Mouse (Mus musculus) midbrain, embryonic 10.5 days (tissue): Measurements from ENCODE around the gene Fhit. TPM values are rescaled to one million over a fixed set of nuclear protein-coding genes. Genes with fewer than 3 reads are reported as not detected.
A peak's percentile ranks its signal among the peaks of the same experiment; 100 is the strongest.

Source experiments
- DNase-seq: peaks from one replicate; pipeline ENCODE4 v3.0.0-alpha.2; 2017; ENCODE audit warnings: low spot score
- H3K27ac ChIP-seq: fragments of 300-500 bp; sonication (generic); replicated peaks from 2 replicates; pipeline ENCODE4 v1.5.1; 2016; ENCODE audit warnings: mild to moderate bottlenecking
- H3K27me3 ChIP-seq: fragments of 300-500 bp; sonication (generic); 2 replicates; pipeline ENCODE4 v1.6.1; 2016; ENCODE audit warnings: low read depth, mild to moderate bottlenecking; ENCODE audit not compliant: poor library complexity, severe bottlenecking
- H3K36me3 ChIP-seq: fragments of 300-500 bp; sonication (generic); 2 replicates; pipeline ENCODE4 v1.6.1; 2016; ENCODE audit warnings: mild to moderate bottlenecking, moderate library complexity
- H3K4me1 ChIP-seq: fragments of 300-500 bp; sonication (generic); 2 replicates; pipeline ENCODE4 v1.6.1; 2016
- H3K4me3 ChIP-seq: fragments of 300-500 bp; sonication (generic); 2 replicates; pipeline ENCODE4 v1.5.1; 2016; ENCODE audit warnings: mild to moderate bottlenecking, moderate library complexity
- H3K9me3 ChIP-seq: fragments of 300-500 bp; sonication (generic); replicated peaks from 2 replicates; pipeline ENCODE4 v1.6.1; 2016; ENCODE audit warnings: mild to moderate bottlenecking
- WGBS: fragments of 180-500 bp; shearing (Covaris S2); methylation state at CpG from one replicate; pipeline ENCODE4 v1.1.7; 2016; 5-methylcytosine and 5-hydroxymethylcytosine counted together
- polyA plus RNA-seq: library from polyadenylated mRNA; unstranded; fragments of >200 nt; fragmentation: Nextera tagmentation; extraction: Ambion mirVana; gene quantifications from 2 replicates; pipeline ENCODE4 v1.2.1, GENCODE M21; 2016

The Fhit gene
- polyA plus RNA-seq, 1 experiment from 2014 or later = 3.4 TPM

- Histone ChIP-seq H3K4me3 (no peak overlapping the region), H3K36me3 (no peaks in the 10 kb centered on the region), H3K27me3 (no peaks in the 10 kb centered on the region), H3K4me1 (no peaks in the 10 kb centered on the region), H3K9me3 (no peaks in the 10 kb centered on the region), H3K27ac (no peak overlapping the region)
- 91% methylated on average over 1 of the region's 1 CpGs for WGBS
- no peak for DNase-seq
Observed at GRCm38 (mm10) chr14:10436193-10436592, 725.6 kb downstream of the Fhit start.

GRCm38 (mm10) chr14:10432502-10432901 lies 729.3 kb downstream of the Fhit start:
- Histone ChIP-seq H3K27me3 (peaks cover 2% of the 10 kb centered on the region; the same call in 1 of the 2 replicates), H3K36me3 (no peaks in the 10 kb centered on the region), H3K27ac (no peak overlapping the region), H3K9me3 (no peaks in the 10 kb centered on the region), H3K4me3 (no peak overlapping the region), H3K4me1 (no peaks in the 10 kb centered on the region)
- no peak for DNase-seq
- 86% methylated on average over 2 of the region's 2 CpGs for WGBS

- Histone ChIP-seq H3K36me3 (no peaks in the 10 kb centered on the region), H3K4me3 (no peak overlapping the region), H3K9me3 (no peaks in the 10 kb centered on the region), H3K4me1 (no peaks in the 10 kb centered on the region), H3K27ac (no peak overlapping the region), H3K27me3 (peaks cover 6% of the 10 kb centered on the region; the same call in 1 of the 2 replicates)
- no peak for DNase-seq
- WGBS = 92% methylated on average over 3 of the region's 3 CpGs
Observed at GRCm38 (mm10) chr14:10430396-10431000, 731.3 kb downstream of the Fhit start.

- Histone ChIP-seq H3K27me3 (peaks cover 24% of the 10 kb centered on the region; the same call in 1 of the 2 replicates), H3K9me3 (no peaks in the 10 kb centered on the region), H3K4me3 (no peak overlapping the region), H3K27ac (no peak overlapping the region), H3K36me3 (no peaks in the 10 kb centered on the region), H3K4me1 (peaks cover 7% of the 10 kb centered on the region)
- peak; percentile 27 for DNase-seq
- 26% methylated on average over 3 of the region's 3 CpGs for WGBS
Observed at GRCm38 (mm10) chr14:10423499-10423898, 738.3 kb downstream of the Fhit start.

- DNase-seq = no peak
- no peak overlapping the region for H3K4me3 ChIP-seq
- H3K9me3 ChIP-seq = no peaks in the 10 kb centered on the region
- peaks cover 7% of the 10 kb centered on the region for H3K4me1 ChIP-seq
- peaks cover 19% of the 10 kb centered on the region; the same call in 1 of the 2 replicates for H3K27me3 ChIP-seq
- H3K36me3 ChIP-seq = no peaks in the 10 kb centered on the region
- WGBS = 66% methylated on average over 1 of the region's 1 CpGs
- no peak overlapping the region for H3K27ac ChIP-seq
Observed at GRCm38 (mm10) chr14:10422261-10422660, 739.6 kb downstream of the Fhit start.

- Histone ChIP-seq H3K27me3 (peaks cover 8% of the 10 kb centered on the region; the same call in 1 of the 2 replicates), H3K4me1 (no peaks in the 10 kb centered on the region), H3K4me3 (no peak overlapping the region), H3K36me3 (no peaks in the 10 kb centered on the region), H3K27ac (no peak overlapping the region), H3K9me3 (no peaks in the 10 kb centered on the region)
- 92% methylated on average over 5 of the region's 5 CpGs for WGBS
- no peak for DNase-seq
Observed at GRCm38 (mm10) chr14:10415068-10415467, 746.8 kb downstream of the Fhit start.

GRCm38 (mm10) chr14:10409306-10409962 lies 752.4 kb downstream of the Fhit start:
- Histone ChIP-seq H3K4me1 (no peaks in the 10 kb centered on the region), H3K27me3 (no peaks in the 10 kb centered on the region), H3K9me3 (no peaks in the 10 kb centered on the region), H3K27ac (no peak overlapping the region), H3K4me3 (no peak overlapping the region), H3K36me3 (no peaks in the 10 kb centered on the region)
- no peak for DNase-seq
- 93% methylated on average over 3 of the region's 3 CpGs for WGBS

- Histone ChIP-seq H3K36me3 (no peaks in the 10 kb centered on the region), H3K9me3 (no peaks in the 10 kb centered on the region), H3K4me1 (no peaks in the 10 kb centered on the region), H3K27me3 (no peaks in the 10 kb centered on the region), H3K4me3 (no peak overlapping the region), H3K27ac (no peak overlapping the region)
- no peak for DNase-seq
- WGBS = 78% methylated on average over 1 of the region's 1 CpGs
Observed at GRCm38 (mm10) chr14:10405346-10405745, 756.5 kb downstream of the Fhit start.

- 84% methylated on average over 5 of the region's 5 CpGs for WGBS
- H3K9me3 ChIP-seq = no peaks in the 10 kb centered on the region
- H3K4me1 ChIP-seq = no peaks in the 10 kb centered on the region
- H3K27me3 ChIP-seq = no peaks in the 10 kb centered on the region
- H3K36me3 ChIP-seq = no peaks in the 10 kb centered on the region
- H3K4me3 ChIP-seq = no peak overlapping the region
- no peak for DNase-seq
- H3K27ac ChIP-seq = no peak overlapping the region
Observed at GRCm38 (mm10) chr14:10367783-10368680, 793.8 kb downstream of the Fhit start.

GRCm38 (mm10) chr14:10366808-10367207 lies 795.0 kb downstream of the Fhit start:
- Histone ChIP-seq H3K9me3 (no peaks in the 10 kb centered on the region), H3K36me3 (no peaks in the 10 kb centered on the region), H3K4me3 (no peak overlapping the region), H3K27ac (no peak overlapping the region), H3K27me3 (no peaks in the 10 kb centered on the region), H3K4me1 (no peaks in the 10 kb centered on the region)
- WGBS = 93% methylated on average over 4 of the region's 4 CpGs
- DNase-seq = no peak

GRCm38 (mm10) chr14:10364281-10364680 lies 797.6 kb downstream of the Fhit start:
- no peak for DNase-seq
- no peaks in the 10 kb centered on the region for H3K9me3 ChIP-seq
- 52% methylated on average over 6 of the region's 6 CpGs for WGBS
- no peak overlapping the region for H3K27ac ChIP-seq
- no peak overlapping the region for H3K4me3 ChIP-seq
- H3K4me1 ChIP-seq = no peaks in the 10 kb centered on the region
- H3K36me3 ChIP-seq = no peaks in the 10 kb centered on the region
- no peaks in the 10 kb centered on the region for H3K27me3 ChIP-seq

- Histone ChIP-seq H3K4me3 (no peak overlapping the region), H3K36me3 (no peaks in the 10 kb centered on the region), H3K4me1 (no peaks in the 10 kb centered on the region), H3K9me3 (no peaks in the 10 kb centered on the region), H3K27me3 (no peaks in the 10 kb centered on the region), H3K27ac (no peak overlapping the region)
- whole genome bisulfite sequencing = 91% methylated on average over 1 of the region's 1 CpGs
- no peak for DNase-seq
Observed at GRCm38 (mm10) chr14:10363306-10363705, 798.5 kb downstream of the Fhit start.

GRCm38 (mm10) chr14:10345905-10346304 lies 815.9 kb downstream of the Fhit start:
- Histone ChIP-seq H3K27me3 (no peaks in the 10 kb centered on the region), H3K27ac (no peak overlapping the region), H3K4me1 (no peaks in the 10 kb centered on the region), H3K4me3 (no peak overlapping the region), H3K36me3 (no peaks in the 10 kb centered on the region), H3K9me3 (no peaks in the 10 kb centered on the region)
- no peak for DNase-seq
